Mouse (Mus musculus) C2C12 (cell line): Measurements from ENCODE around the gene Rhbdf2.
A peak's percentile ranks its signal among the peaks of the same experiment; 100 is the strongest.

Experiments used
- CTCF ChIP-seq: IDR thresholded peaks from one replicate; pipeline ENCODE4 v1.5.1; 2011; ENCODE audit not compliant: control insufficient read depth, insufficient read depth, insufficient read length
- MAX ChIP-seq: IDR thresholded peaks from one replicate; pipeline ENCODE4 v1.6.1; 2011; ENCODE audit warnings: mild to moderate bottlenecking, control low read depth
- MYOG ChIP-seq: IDR thresholded peaks from one replicate; pipeline ENCODE4 v1.6.1; 2011; ENCODE audit not compliant: control insufficient read depth, insufficient read length; ENCODE audit errors: extremely low read depth

GRCm38 (mm10) chr11:116641168-116641567 is 14.3 kb upstream of the Rhbdf2 start:
- peak; percentile 21 for TF ChIP-seq CTCF
- TF ChIP-seq MYOG: no peak
- no peak for TF ChIP-seq MAX
